Mouse (Mus musculus) heart, embryonic 14.5 days (tissue): ENCODE results near the gene Ly6g6d. TPM values are rescaled to one million over a fixed set of nuclear protein-coding genes. Genes with fewer than 3 reads are reported as not detected.

ENCODE experiments used
- ATAC-seq: fragments of 200-750 bp; cut with Nextera tagmentation; 2 replicates; pipeline ENCODE4 v1.8.0; 2017; ENCODE audit warnings: low read depth, moderate TSS enrichment; ENCODE audit not compliant: insufficient number of reproducible peaks, insufficient read depth, low FRiP score
- H3K27ac ChIP-seq, 2 experiments: fragments of 200-500 bp in 1 of 2; fragments of 300-500 bp in 1 of 2; sonication (generic) in 1 of 2; replicated peaks in 1 of 2; 2 replicates each; pipeline ENCODE4 v1.5.1; 2012 to 2014; ENCODE audit warnings: low read depth in 2 of 2, low read length in 2 of 2, control low read depth in 1 of 2, mild to moderate bottlenecking in 1 of 2, mixed read lengths in 1 of 2; ENCODE audit not compliant: control insufficient read depth in 1 of 2, insufficient read depth in 1 of 2
- H3K27me3 ChIP-seq: fragments of 300-500 bp; sonication (generic); 2 replicates; pipeline ENCODE4 v1.6.1; 2014; ENCODE audit warnings: mild to moderate bottlenecking, low read length, control low read depth; ENCODE audit not compliant: control insufficient read depth, insufficient read depth
- H3K36me3 ChIP-seq: fragments of 300-500 bp; sonication (generic); 2 replicates; pipeline ENCODE4 v1.6.1; 2014; ENCODE audit warnings: mild to moderate bottlenecking, control low read depth, low read length, mixed read lengths; ENCODE audit not compliant: control insufficient read depth, insufficient read depth
- H3K4me1 ChIP-seq, 2 experiments: fragments of 200-500 bp in 1 of 2; fragments of 300-500 bp in 1 of 2; sonication (generic) in 1 of 2; 2 replicates each; pipeline ENCODE4 v1.6.1; 2012 to 2014; ENCODE audit warnings: low read length in 2 of 2, control low read depth in 1 of 2, mixed read lengths in 1 of 2; ENCODE audit not compliant: control insufficient read depth in 2 of 2, insufficient read depth in 2 of 2
- H3K4me2 ChIP-seq: fragments of 300-500 bp; sonication (generic); 2 replicates; pipeline ENCODE4 v1.6.1; 2014; ENCODE audit warnings: mild to moderate bottlenecking, low read length
- H3K4me3 ChIP-seq, 2 experiments: fragments of 200-500 bp in 1 of 2; fragments of 300-500 bp in 1 of 2; sonication (generic) in 1 of 2; 2 replicates each; pipeline ENCODE4 v1.5.1; 2012 to 2014; ENCODE audit warnings: low read length in 2 of 2, mild to moderate bottlenecking in 2 of 2, control low read depth in 1 of 2, low read depth in 1 of 2, moderate library complexity in 1 of 2; ENCODE audit not compliant: control insufficient read depth in 1 of 2, insufficient read depth in 1 of 2
- H3K9ac ChIP-seq: fragments of 300-500 bp; sonication (generic); 2 replicates; pipeline ENCODE4 v1.6.1; 2014; ENCODE audit warnings: mild to moderate bottlenecking, low read length
- H3K9me3 ChIP-seq: fragments of 300-500 bp; sonication (generic); 2 replicates; pipeline ENCODE4 v1.6.1; 2016; ENCODE audit warnings: low read length, control low read depth; ENCODE audit not compliant: control insufficient read depth
- WGBS: fragments of 180-500 bp; shearing (Covaris S2); extraction: QIAGEN DNeasy Blood & Tissue Kit; methylation state at CpG from one replicate; pipeline ENCODE4 v1.1.7; 2014; 5-methylcytosine and 5-hydroxymethylcytosine counted together
- polyA plus RNA-seq: library from polyadenylated mRNA; unstranded; fragments of >200 nt; fragmentation: Nextera tagmentation; extraction: Ambion mirVana; gene quantifications from 2 replicates; pipeline ENCODE4 v1.2.1, GENCODE M21; 2014

Ly6g6d gene
- polyA plus RNA-seq, 1 experiment from 2014 or later: 1.9 TPM

DNA sequence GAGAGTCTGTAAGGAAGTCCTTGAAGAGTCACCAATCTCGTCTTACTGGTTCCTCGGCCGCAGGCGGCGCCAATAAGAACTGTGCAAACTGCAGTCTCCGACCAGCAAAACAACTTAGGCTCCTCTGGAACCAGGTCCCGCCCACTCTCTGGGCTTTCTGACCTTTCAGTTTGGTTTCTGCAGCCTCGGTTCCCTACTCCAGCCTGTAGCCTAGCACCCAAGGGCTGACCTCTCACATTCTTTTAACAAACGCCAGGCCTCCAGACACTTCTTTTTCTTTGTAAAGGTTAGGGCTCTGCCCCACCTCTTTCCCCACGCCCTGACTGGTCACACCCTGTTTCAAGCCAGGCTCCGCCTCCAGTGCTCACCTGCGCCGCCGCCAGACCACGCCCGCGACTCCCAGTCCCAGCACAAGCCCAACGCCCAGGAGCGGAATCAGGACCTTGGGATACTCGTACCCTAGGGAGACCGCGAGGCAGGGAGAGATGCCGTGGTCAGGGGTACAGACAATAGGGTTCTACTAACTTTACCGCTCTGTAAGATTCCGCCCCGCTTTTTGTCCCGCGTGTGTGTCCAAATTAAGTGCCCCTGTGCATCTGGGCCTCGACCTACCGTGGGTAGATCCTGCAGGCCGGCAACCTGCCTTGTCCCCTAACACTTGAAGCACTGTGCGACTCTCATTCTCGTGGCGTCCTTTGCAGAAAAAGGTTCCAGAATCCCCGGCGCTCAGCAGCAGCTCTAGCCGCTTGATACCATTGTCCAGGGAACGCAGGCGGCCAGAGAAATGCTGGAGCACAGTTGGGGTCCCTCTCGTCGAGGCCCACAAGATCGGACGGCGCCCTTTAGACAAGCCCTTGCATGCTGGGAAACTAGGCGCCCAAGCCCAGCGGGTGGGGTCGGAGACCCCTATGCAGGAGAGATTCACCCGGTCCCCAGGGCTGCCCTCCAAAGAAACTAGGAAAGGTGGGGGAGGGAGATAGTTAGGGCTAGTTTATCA, 12.6 kb downstream of the Ly6g6d start, which contains the start of gene Ly6g6c:
Ly6g6c (plus strand) TSS at position 438 of the 997 bp plus-strand sequence.
- ATAC-seq: no peak
- 2% methylated on average over 48 of the region's 48 CpGs for WGBS
- Histone ChIP-seq H3K27me3 (peaks cover 33% of the 10 kb centered on the region), H3K4me3 (peak within 1 kb of the TSS; percentile 19 to 34), H3K4me2 (peak within 1 kb of the TSS; percentile 67), H3K36me3 (peaks cover 25% of the 10 kb centered on the region), H3K27ac (no peak within 1 kb of the TSS), H3K9ac (peak within 1 kb of the TSS; percentile 52), H3K9me3 (no peaks in the 10 kb centered on the region), H3K4me1 (peaks cover 8 to 13% of the 10 kb centered on the region in 2 experiments)

DNA sequence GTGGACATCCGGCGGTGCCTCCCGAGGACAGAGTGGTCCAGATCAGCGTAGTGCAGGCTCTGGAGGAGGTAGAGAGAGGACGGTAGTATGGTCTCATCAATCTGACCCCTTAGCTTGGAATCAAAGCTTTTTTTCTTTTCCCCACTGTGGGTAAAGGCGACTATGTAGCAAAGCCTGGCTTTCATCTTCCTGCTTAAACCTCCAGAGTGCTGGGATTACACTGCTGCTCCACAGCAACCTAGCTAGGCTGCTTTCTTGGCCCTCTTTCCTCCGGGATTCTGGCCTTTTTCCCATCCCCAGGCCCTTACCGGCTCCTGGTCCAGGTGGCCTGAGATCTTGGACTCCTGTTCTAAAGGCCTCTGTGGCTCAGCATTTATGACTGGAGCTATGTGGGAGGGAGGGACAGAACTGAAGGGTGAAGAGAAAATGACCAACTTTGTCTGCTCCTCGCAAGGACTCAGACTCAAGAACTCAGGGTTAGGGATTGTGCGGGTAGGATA, 13.4 kb downstream of the Ly6g6d start:
- no peak for ATAC-seq
- Histone ChIP-seq H3K36me3 (peaks cover 25% of the 10 kb centered on the region), H3K27ac (no peak overlapping the region), H3K9ac (no peak overlapping the region), H3K4me1 (peaks cover 10 to 16% of the 10 kb centered on the region in 2 experiments), H3K4me2 (peak overlapping the region; percentile 67), H3K27me3 (peaks cover 33% of the 10 kb centered on the region), H3K4me3 (peak overlapping the region in 1 of 2 experiments; percentile 34; a peak in 2 of 4 replicates), H3K9me3 (no peaks in the 10 kb centered on the region)
- WGBS: 27% methylated on average over 10 of the region's 10 CpGs

DNA sequence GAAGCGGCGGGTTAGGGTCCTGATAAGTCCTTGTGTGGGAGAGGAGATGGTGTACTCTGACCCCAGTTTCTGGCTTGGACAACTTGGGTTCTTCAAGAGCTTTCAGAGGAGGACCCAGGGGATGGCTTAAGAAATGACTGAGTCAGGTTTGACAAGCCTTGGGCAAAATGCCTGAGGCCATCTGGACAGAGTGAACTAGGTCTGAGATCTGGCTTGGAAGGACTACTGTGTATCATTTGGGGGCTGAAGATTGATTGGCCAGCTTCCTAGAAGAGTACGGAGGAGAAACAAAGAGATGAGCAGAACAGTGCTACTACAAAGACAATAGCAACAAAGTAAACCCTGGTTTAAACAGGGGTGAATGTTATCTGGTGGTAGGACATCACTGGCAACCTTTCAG, 14.4 kb downstream of the Ly6g6d start:
- H3K4me3 ChIP-seq: no peak overlapping the region
- H3K36me3 ChIP-seq: peaks cover 27% of the 10 kb centered on the region
- ATAC-seq: no peak
- peaks cover 10 to 19% of the 10 kb centered on the region in 2 experiments for H3K4me1 ChIP-seq
- peaks cover 33% of the 10 kb centered on the region for H3K27me3 ChIP-seq
- H3K4me2 ChIP-seq: no peak overlapping the region
- no peak overlapping the region for H3K27ac ChIP-seq
- whole genome bisulfite sequencing: 85% methylated on average over 3 of the region's 3 CpGs
- no peaks in the 10 kb centered on the region for H3K9me3 ChIP-seq
- no peak overlapping the region for H3K9ac ChIP-seq

DNA sequence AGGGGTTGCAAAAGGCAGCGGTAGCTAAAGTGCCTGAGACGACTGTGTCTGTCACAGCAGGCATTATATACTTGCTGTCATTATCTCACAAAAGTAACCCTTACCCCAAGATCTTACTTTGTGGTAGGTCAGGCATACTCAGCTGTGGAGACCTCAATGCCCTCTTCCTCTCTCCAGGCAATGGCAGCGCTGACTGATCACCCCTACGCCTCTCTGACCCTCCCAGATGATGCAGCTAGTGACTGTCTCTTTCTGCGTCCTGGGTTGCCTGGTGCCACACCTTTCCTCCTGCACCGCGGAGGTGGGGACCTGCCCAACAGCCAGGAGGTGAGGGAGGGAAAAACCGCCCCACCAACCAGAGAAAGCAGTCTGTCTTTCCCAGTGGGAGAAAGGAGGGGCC, 16.6 kb downstream of the Ly6g6d start:
- no peak overlapping the region for H3K9ac ChIP-seq
- no peak overlapping the region for H3K27ac ChIP-seq
- peaks cover 48% of the 10 kb centered on the region for H3K36me3 ChIP-seq
- no peak overlapping the region for H3K4me3 ChIP-seq
- peaks cover 19% of the 10 kb centered on the region for H3K27me3 ChIP-seq
- peaks cover 10 to 22% of the 10 kb centered on the region in 2 experiments for H3K4me1 ChIP-seq
- WGBS: 88% methylated on average over 8 of the region's 8 CpGs
- no peaks in the 10 kb centered on the region for H3K9me3 ChIP-seq
- H3K4me2 ChIP-seq: no peak overlapping the region
- no peak for ATAC-seq

DNA sequence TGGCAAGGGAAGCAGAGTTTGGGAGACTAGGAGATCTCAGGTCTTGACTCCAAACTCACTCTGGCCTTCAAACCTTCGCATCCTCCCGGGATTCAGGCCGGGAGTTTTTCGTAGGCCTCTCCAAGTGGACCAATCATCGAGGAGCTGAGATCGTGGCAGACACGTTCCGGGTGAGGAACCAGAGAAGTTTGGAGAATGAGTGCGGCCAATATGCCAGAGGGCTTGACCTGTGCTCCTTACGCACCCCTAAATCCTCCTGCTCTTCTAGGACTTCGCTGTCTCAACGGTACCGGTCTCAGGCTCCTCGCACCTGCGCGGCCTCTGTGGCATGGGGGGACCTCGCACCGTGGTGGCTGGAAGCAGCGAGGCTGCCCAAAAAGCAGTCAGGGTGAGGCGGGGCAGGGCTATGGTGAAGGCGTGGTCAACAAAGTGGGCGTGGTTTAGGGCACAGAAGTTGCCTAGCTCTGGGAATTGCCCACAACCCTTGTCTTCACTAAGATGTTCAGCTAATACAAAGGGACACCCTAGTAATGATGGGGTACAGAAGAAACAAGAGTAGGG, 17.0 kb downstream of the Ly6g6d start:
- ATAC-seq: no peak
- H3K27ac ChIP-seq: no peak overlapping the region
- WGBS: 71% methylated on average over 22 of the region's 22 CpGs
- H3K36me3 ChIP-seq: peaks cover 53% of the 10 kb centered on the region
- peak overlapping the region; percentile 91; the same call in 1 of the 2 replicates for H3K9ac ChIP-seq
- H3K9me3 ChIP-seq: no peaks in the 10 kb centered on the region
- H3K27me3 ChIP-seq: peaks cover 16% of the 10 kb centered on the region; the same call in 1 of the 2 replicates
- H3K4me1 ChIP-seq: peaks cover 10 to 22% of the 10 kb centered on the region in 2 experiments
- H3K4me3 ChIP-seq: peak overlapping the region; percentile 66 to 94
- H3K4me2 ChIP-seq: peak overlapping the region; percentile 93

DNA sequence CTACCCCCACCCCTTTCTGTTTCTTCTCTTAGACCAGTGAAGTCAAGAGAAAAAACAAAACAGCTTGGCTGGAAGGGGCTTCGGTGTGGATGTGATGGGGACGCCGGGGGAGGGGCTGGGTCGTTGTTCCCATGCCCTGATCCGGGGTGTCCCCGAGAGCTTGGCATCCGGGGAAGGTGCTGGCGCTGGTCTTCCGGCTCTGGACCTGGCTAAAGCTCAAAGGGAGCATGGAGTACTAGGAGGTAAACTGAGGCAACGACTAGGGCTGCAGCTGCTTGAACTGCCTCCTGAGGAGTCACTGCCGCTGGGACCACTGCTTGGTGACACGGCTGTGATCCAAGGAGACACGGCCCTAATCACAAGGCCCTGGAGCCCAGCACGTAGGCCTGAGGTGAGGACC, 17.8 kb downstream of the Ly6g6d start:
- ATAC-seq: no peak
- Histone ChIP-seq H3K4me1 (peaks cover 9 to 15% of the 10 kb centered on the region in 2 experiments), H3K27me3 (peaks cover 13% of the 10 kb centered on the region; the same call in 1 of the 2 replicates), H3K4me3 (peak overlapping the region; percentile 66 to 94), H3K36me3 (peaks cover 61% of the 10 kb centered on the region), H3K9ac (peak overlapping the region; percentile 91), H3K4me2 (peak overlapping the region; percentile 93), H3K9me3 (no peaks in the 10 kb centered on the region), H3K27ac (peak overlapping the region in 1 of 2 experiments; percentile 94; a peak in 2 of 4 replicates)
- 38% methylated on average over 14 of the region's 14 CpGs for WGBS
